Comparison of ENCODE assay signal across 28 mouse cellular contexts in the genomic region with DNA sequence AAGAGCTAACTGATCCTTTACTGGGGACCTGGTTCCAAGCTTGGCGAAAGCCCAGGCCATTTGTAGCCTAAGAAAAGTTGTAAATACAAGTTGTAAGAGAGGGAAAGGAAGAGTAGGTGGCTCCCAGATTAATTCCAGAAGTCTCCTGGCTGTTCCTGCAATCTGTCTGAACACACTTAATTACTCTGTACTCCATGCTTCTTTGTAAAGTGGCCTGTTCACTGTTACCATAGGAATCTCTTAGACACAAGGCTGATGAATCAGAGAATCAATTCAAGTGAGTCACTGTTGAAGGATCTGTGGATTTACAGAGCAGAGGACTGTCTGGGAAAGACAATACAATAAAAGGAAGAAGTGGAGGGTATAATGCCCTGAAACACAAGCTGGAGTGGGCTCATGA.
DNase-seq lines count a peak whose midpoint lies in the region; ATAC-seq lines count a peak whose summit lies in the region.
"Had no signal": no experiment of that assay in that cellular context is flagged by ENCODE, and none has a peak within 500 bp of the region (broad histone marks: within the 10 kb centered on the region; RNA-seq: fewer than 3 reads in every experiment).

No protein-coding gene starts in this region.

- no peak overlapping the region for H3K4me2 ChIP-seq in hindbrain, embryonic 14.5 days (replicated peaks)
- H3K4me2 ChIP-seq in hindbrain, embryonic 12.5 days (replicated peaks), result no peak overlapping the region
- H3K4me2 ChIP-seq: embryonic facial prominence, embryonic 15.5 days; forebrain, embryonic 13.5 days; heart, embryonic 11.5 days; hindbrain, embryonic 15.5 days; limb, embryonic 12.5 days; liver, embryonic 15.5 days; lung, embryonic 14.5 days had no signal

- intact Hi-C loops in heart, postnatal 14 days (cut with DNase I), result no loop called here

- H3K4me3 ChIP-seq in hindbrain, embryonic 14.5 days (replicated peaks; ENCODE audit: low read length), result no peak overlapping the region
- H3K4me3 ChIP-seq in hindbrain, embryonic 12.5 days, result no peak overlapping the region
- H3K4me3 ChIP-seq: embryonic facial prominence, embryonic 10.5 days; embryonic facial prominence, embryonic 15.5 days; forebrain, embryonic 13.5 days; hindbrain, embryonic 15.5 days; limb, embryonic 12.5 days; liver, embryonic 15.5 days had no signal

- H3K36me3 ChIP-seq in hindbrain, embryonic 14.5 days (replicated peaks; ENCODE audit: control insufficient read depth, insufficient read depth), result no peaks in the 10 kb centered on the region
- no peaks in the 10 kb centered on the region for H3K36me3 ChIP-seq in hindbrain, embryonic 12.5 days
- H3K36me3 ChIP-seq: embryonic facial prominence, embryonic 10.5 days; embryonic facial prominence, embryonic 15.5 days; hindbrain, embryonic 15.5 days; limb, embryonic 12.5 days; liver, embryonic 15.5 days had no signal

- no peak for ATAC-seq in hindbrain, embryonic 14.5 days (ENCODE audit: low FRiP score)
- ATAC-seq in hindbrain, embryonic 12.5 days (ENCODE audit: low FRiP score), result no peak
- ATAC-seq: forebrain, embryonic 13.5 days; inflammation-experienced regulatory T-cells, adult 6 months had no signal

- no peak overlapping the region for H3K27ac ChIP-seq in hindbrain, embryonic 14.5 days
- H3K27ac ChIP-seq in hindbrain, embryonic 12.5 days, result no peak overlapping the region
- H3K27ac ChIP-seq: embryonic facial prominence, embryonic 10.5 days; embryonic facial prominence, embryonic 15.5 days; forebrain, embryonic 13.5 days; hindbrain, embryonic 15.5 days; limb, embryonic 12.5 days; liver, embryonic 15.5 days had no signal

- no peaks in the 10 kb centered on the region for H3K9me3 ChIP-seq in hindbrain, embryonic 14.5 days (ENCODE audit: control insufficient read depth, low read length)
- no peaks in the 10 kb centered on the region for H3K9me3 ChIP-seq in hindbrain, embryonic 12.5 days (replicated peaks)
- H3K9me3 ChIP-seq: embryonic facial prominence, embryonic 10.5 days; embryonic facial prominence, embryonic 15.5 days; forebrain, embryonic 13.5 days; hindbrain, embryonic 15.5 days; limb, embryonic 12.5 days; liver, embryonic 15.5 days had no signal

- 75% methylated on average over 1 of the region's 1 CpGs for WGBS in hindbrain, embryonic 14.5 days
- WGBS in hindbrain, embryonic 12.5 days, result 95% methylated on average over 1 of the region's 1 CpGs

- DNase-seq in hindbrain, embryonic 14.5 days (ENCODE audit: low spot score), result peak; percentile 9
- peak; percentile 22 to 32 for DNase-seq in right cerebral cortex, adult 2 months (ENCODE audit: low spot score in 2 of 2)
- no peak for DNase-seq in right cerebral cortex, postnatal 4 days
- peak; percentile 39 to 55 for DNase-seq in layer of hippocampus, adult 8-10 months (ENCODE audit: low spot score in 2 of 2)
- DNase-seq in cerebellum, postnatal 36 days, result no peak
- DNase-seq in kidney, postnatal 36 days, result no peak
- DNase-seq in heart, postnatal 14 days, result no peak
- DNase-seq: adrenal gland, adult 2 months; adrenal gland, postnatal 36 days; cerebellum, adult 2 months; cerebellum, postnatal 14 days; gastrocnemius, postnatal 10 days; heart, postnatal 4 days; kidney, adult 11 months; kidney, postnatal 14 days; lung, embryonic 14.5 days; lung, postnatal 14 days; midbrain, embryonic 14.5 days; thymus, postnatal 25 days had no signal

- no peak overlapping the region for H3K9ac ChIP-seq in hindbrain, embryonic 14.5 days
- no peak overlapping the region for H3K9ac ChIP-seq in hindbrain, embryonic 12.5 days
- H3K9ac ChIP-seq: embryonic facial prominence, embryonic 15.5 days; forebrain, embryonic 13.5 days; hindbrain, embryonic 15.5 days; limb, embryonic 12.5 days; liver, embryonic 15.5 days; lung, embryonic 14.5 days had no signal

- H3K27me3 ChIP-seq in hindbrain, embryonic 14.5 days (ENCODE audit: control insufficient read depth, insufficient read depth, low read length), result no peaks in the 10 kb centered on the region
- no peaks in the 10 kb centered on the region for H3K27me3 ChIP-seq in hindbrain, embryonic 12.5 days
- H3K27me3 ChIP-seq: embryonic facial prominence, embryonic 15.5 days; forebrain, embryonic 13.5 days; hindbrain, embryonic 15.5 days; limb, embryonic 12.5 days; liver, embryonic 15.5 days had no signal

- no peaks in the 10 kb centered on the region for H3K4me1 ChIP-seq in hindbrain, embryonic 14.5 days (replicated peaks; ENCODE audit: control insufficient read depth, insufficient read depth, low read length)
- no peaks in the 10 kb centered on the region for H3K4me1 ChIP-seq in hindbrain, embryonic 12.5 days
- H3K4me1 ChIP-seq: embryonic facial prominence, embryonic 10.5 days; embryonic facial prominence, embryonic 15.5 days; forebrain, embryonic 13.5 days; hindbrain, embryonic 15.5 days; limb, embryonic 12.5 days; liver, embryonic 15.5 days had no signal

Comparison
In these comparisons a context has a peak if more than half of its experiments do, and no peak if none do; other contexts are left out.
1. DNase-seq: peak in hindbrain, embryonic 14.5 days (single experiment), right cerebral cortex, adult 2 months (2 of 2) and layer of hippocampus, adult 8-10 months (2 of 2); none in right cerebral cortex, postnatal 4 days (single experiment), cerebellum, postnatal 36 days (0 of 2), kidney, postnatal 36 days (0 of 2) and heart, postnatal 14 days (0 of 2).